ENCODE assay signal across 8 mouse cellular contexts in genomic region chr14:121878176-121878858, GRCm38 (mm10). TPM values are rescaled to one million over a fixed set of nuclear protein-coding genes. Genes with fewer than 3 reads are reported as not detected.
DNase-seq lines count a peak whose midpoint lies in the region; ATAC-seq and TF ChIP-seq lines count a peak whose summit lies in the region.

TSS of gene Ubac2 (plus strand) at chr14:121878620.

- peaks cover 36% of the 10 kb centered on the region for H3K4me1 ChIP-seq in bone marrow macrophage, adult 2 months (ENCODE audit: control insufficient read depth, insufficient read depth, low read length)
- no peaks in the 10 kb centered on the region; the same call in 1 of the 2 replicates for H3K4me1 ChIP-seq in embryonic fibroblast, embryonic 13.5 days (ENCODE audit: control insufficient read depth, insufficient read depth, low read length)
- H3K4me1 ChIP-seq in kidney, embryonic 14.5 days (ENCODE audit: control insufficient read depth, insufficient read depth, low read length): peaks cover 9% of the 10 kb centered on the region; the same call in 1 of the 2 replicates
- peaks cover 8% of the 10 kb centered on the region; the same call in 1 of the 2 replicates for H3K4me1 ChIP-seq in limb, embryonic 15.5 days

- no peak for TF ChIP-seq POLR2A in bone marrow macrophage, adult 2 months (IDR thresholded peaks at IDR 0.05; ENCODE audit: borderline replicate concordance, low read depth, low read length)
- peak; percentile 80 for TF ChIP-seq POLR2A in embryonic fibroblast, embryonic 13.5 days (IDR thresholded peaks at IDR 0.05; ENCODE audit: low read depth, low read length)

- peak; percentile 99 for DNase-seq in A20 (ENCODE audit: low read depth, low spot score)
- peak; percentile 98 for DNase-seq in heart, adult 9 months (ENCODE audit: low spot score in 2 of 2)
- peak; percentile 92 to 96 for DNase-seq in monocyte, adult 2 months (ENCODE audit: low read depth in 1 of 2, low spot score in 2 of 2)
- peak; percentile 98 for DNase-seq in spleen, postnatal 36 days (ENCODE audit: low spot score in 2 of 2)

- no peaks in the 10 kb centered on the region for H3K9me3 ChIP-seq in kidney, embryonic 14.5 days (ENCODE audit: control insufficient read depth, low read length)
- H3K9me3 ChIP-seq in limb, embryonic 15.5 days: no peaks in the 10 kb centered on the region

- H3K9ac ChIP-seq in kidney, embryonic 14.5 days (ENCODE audit: low read depth, low read length): peak within 1 kb of the TSS; percentile 86
- H3K9ac ChIP-seq in limb, embryonic 15.5 days: peak within 1 kb of the TSS; percentile 90

- H3K27ac ChIP-seq in bone marrow macrophage, adult 2 months (ENCODE audit: insufficient read depth, low read depth, low read length): peak within 1 kb of the TSS; percentile 70
- peak within 1 kb of the TSS; percentile 69 for H3K27ac ChIP-seq in embryonic fibroblast, embryonic 13.5 days (ENCODE audit: insufficient read depth, low read length)
- peak within 1 kb of the TSS; percentile 90 for H3K27ac ChIP-seq in kidney, embryonic 14.5 days (ENCODE audit: low read depth, low read length)
- peak within 1 kb of the TSS; percentile 94 for H3K27ac ChIP-seq in limb, embryonic 15.5 days

- H3K4me2 ChIP-seq in kidney, embryonic 14.5 days (replicated peaks; ENCODE audit: low read depth, low read length): peak within 1 kb of the TSS; percentile 92
- H3K4me2 ChIP-seq in limb, embryonic 15.5 days: peak within 1 kb of the TSS; percentile 85

- ATAC-seq in kidney, embryonic 14.5 days (ENCODE audit: low FRiP score, low TSS enrichment): peak; percentile 99
- peak; percentile 98 for ATAC-seq in limb, embryonic 15.5 days (ENCODE audit: insufficient number of reproducible peaks, low FRiP score, low TSS enrichment, low read depth)

- under 1% methylated on average over 50 of the region's 61 CpGs for WGBS in kidney, embryonic 14.5 days
- under 1% methylated on average over 61 of the region's 61 CpGs for WGBS in limb, embryonic 15.5 days

- 0 out of 2 replicates have a peak, but pooled peaks cover 3% of the 10 kb centered on the region for H3K27me3 ChIP-seq in kidney, embryonic 14.5 days (ENCODE audit: control insufficient read depth, insufficient read depth, low read length)
- H3K27me3 ChIP-seq in limb, embryonic 15.5 days: no peaks in the 10 kb centered on the region

- TF ChIP-seq CTCF in bone marrow macrophage, adult 2 months (IDR thresholded peaks at IDR 0.05; ENCODE audit: low read depth, low read length): no peak
- no peak for TF ChIP-seq CTCF in embryonic fibroblast, embryonic 13.5 days (IDR thresholded peaks at IDR 0.05; ENCODE audit: borderline replicate concordance, insufficient read depth, low read length)

- peak within 1 kb of the TSS; percentile 98 for H3K4me3 ChIP-seq in bone marrow macrophage, adult 2 months (ENCODE audit: insufficient read depth, low read length)
- H3K4me3 ChIP-seq in embryonic fibroblast, embryonic 13.5 days (ENCODE audit: insufficient read depth, low read length): peak within 1 kb of the TSS; percentile 89
- peak within 1 kb of the TSS; percentile 87 for H3K4me3 ChIP-seq in kidney, embryonic 14.5 days (ENCODE audit: low read length)
- H3K4me3 ChIP-seq in limb, embryonic 15.5 days: peak within 1 kb of the TSS; percentile 96

- H3K36me3 ChIP-seq in kidney, embryonic 14.5 days (ENCODE audit: control insufficient read depth, insufficient read depth, low read length): no peaks in the 10 kb centered on the region
- H3K36me3 ChIP-seq in limb, embryonic 15.5 days: 0 out of 2 replicates have a peak, but pooled peaks cover 2% of the 10 kb centered on the region

RNA-seq across cellular contexts. Expression of gene Ubac2, which starts in this region (rescaled TPM):
- 41.2 and 49.0 TPM in 2 replicates for polyA plus RNA-seq in bone marrow macrophage, adult 2 months (2012; ENCODE audit: insufficient read depth, insufficient read length, missing spikeins)
- polyA plus RNA-seq in embryonic fibroblast, embryonic 13.5 days (2011; ENCODE audit: insufficient read length, low read depth, missing spikeins): 41.4 and 59.3 TPM in 2 replicates
- 49.4 and 78.2 TPM in 2 replicates for polyA plus RNA-seq in kidney, embryonic 14.5 days (2014; fragmentation: Nextera tagmentation; extraction: Ambion mirVana)
- 65.2 and 69.5 TPM in 2 replicates for polyA plus RNA-seq in limb, embryonic 15.5 days (2015; fragmentation: Nextera tagmentation; extraction: Ambion mirVana)

Comparison
In these comparisons a context has a peak if more than half of its experiments do, and no peak if none do; other contexts are left out.
1. Peak in every context shown above with its lines: DNase-seq, ATAC-seq, H3K4me3 ChIP-seq and H3K27ac ChIP-seq.